Mouse (Mus musculus) spleen, adult 2 months (tissue): ENCODE measurements around the gene Ptpn4. TPM values are rescaled to one million over a fixed set of nuclear protein-coding genes. Genes with fewer than 3 reads are reported as not detected.

Experiments used
- DNase-seq, 2 experiments: peaks; one replicate each; pipeline versions ENCODE4 v3.0.0 to v3.0.0-alpha.2; 2012 to 2021; ENCODE audit warnings: low spot score in 2 of 2, low read depth in 1 of 2
- H3K27ac ChIP-seq: fragments of 200-500 bp; 2 replicates; pipeline ENCODE4 v1.5.1; 2012; ENCODE audit warnings: low read length, inconsistent platforms; ENCODE audit not compliant: insufficient read depth
- H3K27me3 ChIP-seq: fragments of 200-500 bp; 2 replicates; pipeline ENCODE4 v1.6.1; 2012; ENCODE audit warnings: mild to moderate bottlenecking, moderate library complexity, low read length, inconsistent platforms; ENCODE audit not compliant: control insufficient read depth, insufficient read depth
- H3K36me3 ChIP-seq: fragments of 200-500 bp; 2 replicates; pipeline ENCODE4 v1.6.1; 2012; ENCODE audit warnings: mild to moderate bottlenecking, low read length, inconsistent platforms; ENCODE audit not compliant: control insufficient read depth, insufficient read depth
- H3K4me1 ChIP-seq: fragments of 200-500 bp; 2 replicates; pipeline ENCODE4 v1.6.1; 2011; ENCODE audit warnings: inconsistent platforms; ENCODE audit not compliant: control insufficient read depth, insufficient read depth, insufficient read length
- H3K4me3 ChIP-seq: fragments of 200-500 bp; 2 replicates; pipeline ENCODE4 v1.5.1; 2011; ENCODE audit warnings: mild to moderate bottlenecking, inconsistent platforms; ENCODE audit not compliant: insufficient read depth, insufficient read length; ENCODE audit errors: extremely low read depth
- CTCF ChIP-seq: fragments of 200-500 bp; IDR thresholded peaks from 2 replicates; pipeline ENCODE4 v1.5.1; 2011; ENCODE audit warnings: mild to moderate bottlenecking, inconsistent platforms; ENCODE audit not compliant: insufficient read depth, insufficient read length, insufficient replicate concordance; ENCODE audit errors: extremely low read depth
- POLR2A ChIP-seq: fragments of 200-500 bp; IDR thresholded peaks from 2 replicates; pipeline ENCODE4 v1.6.1; 2011; ENCODE audit warnings: low read depth, low read length, inconsistent platforms
- WGBS: fragments of 180-500 bp; shearing (Covaris S2); methylation state at CpG from one replicate; pipeline ENCODE4 v1.1.7; 2018; 5-methylcytosine and 5-hydroxymethylcytosine counted together
- polyA plus RNA-seq: library from polyadenylated mRNA; depleted of rRNA; stranded (reverse); fragments of >200 nt; gene quantifications from 2 replicates; pipeline ENCODE4 v1.2.3, GENCODE M21; 2012

Gene Ptpn4
- polyA plus RNA-seq, 1 experiment, result 1.7 TPM

- Histone ChIP-seq H3K27ac (no peak overlapping the region), H3K27me3 (no peaks in the 10 kb centered on the region), H3K4me3 (no peak overlapping the region), H3K4me1 (no peaks in the 10 kb centered on the region), H3K36me3 (no peaks in the 10 kb centered on the region)
- 92% methylated on average over 6 of the region's 6 CpGs for WGBS
- DNase-seq, result no peak
- TF ChIP-seq POLR2A, result no peak
Measured at GRCm38 (mm10) chr1:119865311-119865710, 27.9 kb upstream of the Ptpn4 start.

- TF ChIP-seq CTCF (no peak), POLR2A (no peak)
- DNase-seq, result no peak
- Histone ChIP-seq H3K4me1 (no peaks in the 10 kb centered on the region), H3K27ac (no peak overlapping the region), H3K27me3 (no peaks in the 10 kb centered on the region), H3K36me3 (no peaks in the 10 kb centered on the region), H3K4me3 (no peak overlapping the region)
- 75% methylated on average over 7 of the region's 7 CpGs for WGBS
Measured at GRCm38 (mm10) chr1:119863507-119864296, 26.3 kb upstream of the Ptpn4 start.

GRCm38 (mm10) chr1:119859566-119859965 is 22.2 kb upstream of the Ptpn4 start:
- no peaks in the 10 kb centered on the region for H3K4me1 ChIP-seq
- no peak for DNase-seq
- H3K36me3 ChIP-seq, result no peaks in the 10 kb centered on the region
- H3K27me3 ChIP-seq, result no peaks in the 10 kb centered on the region
- no peak overlapping the region for H3K4me3 ChIP-seq
- WGBS, result 77% methylated on average over 5 of the region's 5 CpGs
- no peak overlapping the region for H3K27ac ChIP-seq
- no peak for TF ChIP-seq CTCF
- TF ChIP-seq POLR2A, result no peak

GRCm38 (mm10) chr1:119852980-119853379 is 15.6 kb upstream of the Ptpn4 start:
- Histone ChIP-seq H3K4me1 (no peaks in the 10 kb centered on the region), H3K27me3 (no peaks in the 10 kb centered on the region), H3K4me3 (no peak overlapping the region), H3K36me3 (no peaks in the 10 kb centered on the region), H3K27ac (no peak overlapping the region)
- DNase-seq, result no peak
- TF ChIP-seq POLR2A, result no peak
- TF ChIP-seq CTCF, result no peak
- WGBS, result 86% methylated on average over 5 of the region's 5 CpGs

- no peaks in the 10 kb centered on the region for H3K36me3 ChIP-seq
- no peak overlapping the region for H3K27ac ChIP-seq
- no peaks in the 10 kb centered on the region for H3K4me1 ChIP-seq
- no peaks in the 10 kb centered on the region for H3K27me3 ChIP-seq
- TF ChIP-seq CTCF (no peak), POLR2A (no peak)
- DNase-seq, result no peak
- H3K4me3 ChIP-seq, result no peak overlapping the region
- 83% methylated on average over 4 of the region's 4 CpGs for WGBS
Measured at GRCm38 (mm10) chr1:119852339-119852738, 14.9 kb upstream of the Ptpn4 start.

GRCm38 (mm10) chr1:119849146-119849935 is 11.9 kb upstream of the Ptpn4 start:
- 95% methylated on average over 12 of the region's 12 CpGs for WGBS
- no peak for DNase-seq
- no peaks in the 10 kb centered on the region for H3K36me3 ChIP-seq
- H3K27me3 ChIP-seq, result no peaks in the 10 kb centered on the region
- H3K27ac ChIP-seq, result no peak overlapping the region
- H3K4me1 ChIP-seq, result no peaks in the 10 kb centered on the region
- TF ChIP-seq CTCF (no peak), POLR2A (no peak)
- H3K4me3 ChIP-seq, result no peak overlapping the region

- DNase-seq, result no peak
- no peaks in the 10 kb centered on the region for H3K36me3 ChIP-seq
- 77% methylated on average over 4 of the region's 4 CpGs for WGBS
- H3K4me3 ChIP-seq, result no peak overlapping the region
- H3K27ac ChIP-seq, result no peak overlapping the region
- TF ChIP-seq CTCF, result no peak
- TF ChIP-seq POLR2A, result no peak
- no peaks in the 10 kb centered on the region for H3K4me1 ChIP-seq
- H3K27me3 ChIP-seq, result no peaks in the 10 kb centered on the region
Measured at GRCm38 (mm10) chr1:119845321-119845720, 7.9 kb upstream of the Ptpn4 start.
